Mouse (Mus musculus): ENCODE data around the gene Uqcrq. TPM values are rescaled to one million over a fixed set of nuclear protein-coding genes. Genes with fewer than 3 reads are reported as not detected.

The Uqcrq gene
- polyA plus RNA-seq, 1 experiment from 2014 or later: 477 TPM

GRCm38 (mm10) chr11:53463551-53464424 lies 33.2 kb upstream of the Uqcrq start:
- no peak for ATAC-seq (ENCODE audit: insufficient number of reproducible peaks, low FRiP score, low TSS enrichment, low read depth)
- Histone ChIP-seq H3K9me3 (no peaks in the 10 kb centered on the region), H3K4me1 (peaks cover 24% of the 10 kb centered on the region), H3K4me2 (peak overlapping the region; percentile 85), H3K4me3 (peak overlapping the region; percentile 39), H3K36me3 (no peaks in the 10 kb centered on the region), H3K9ac (0 out of 2 replicates have a peak overlapping the region, but pooled peaks have one; percentile 2), H3K27ac (no peak overlapping the region), H3K27me3 (peaks cover 58% of the 10 kb centered on the region)
- 9% methylated on average over 55 of the region's 55 CpGs for WGBS

GRCm38 (mm10) chr11:53461727-53462126 lies 31.1 kb upstream of the Uqcrq start:
- 28% methylated on average over 5 of the region's 5 CpGs for WGBS
- peaks cover 28% of the 10 kb centered on the region for H3K4me1 ChIP-seq
- H3K9ac ChIP-seq: no peak overlapping the region
- H3K9me3 ChIP-seq: no peaks in the 10 kb centered on the region
- H3K36me3 ChIP-seq: no peaks in the 10 kb centered on the region
- no peak for ATAC-seq (ENCODE audit: insufficient number of reproducible peaks, low FRiP score, low TSS enrichment, low read depth)
- H3K27me3 ChIP-seq: peaks cover 66% of the 10 kb centered on the region
- no peak overlapping the region for H3K4me2 ChIP-seq
- H3K27ac ChIP-seq: no peak overlapping the region
- no peak overlapping the region for H3K4me3 ChIP-seq

GRCm38 (mm10) chr11:53460192-53460591 lies 29.6 kb upstream of the Uqcrq start:
- ATAC-seq (ENCODE audit: insufficient number of reproducible peaks, low FRiP score, low TSS enrichment, low read depth): no peak
- no peaks in the 10 kb centered on the region for H3K36me3 ChIP-seq
- peaks cover 51% of the 10 kb centered on the region for H3K27me3 ChIP-seq
- no peak overlapping the region for H3K4me2 ChIP-seq
- H3K4me3 ChIP-seq: no peak overlapping the region
- no peak overlapping the region for H3K27ac ChIP-seq
- peaks cover 19% of the 10 kb centered on the region for H3K4me1 ChIP-seq
- H3K9me3 ChIP-seq: no peaks in the 10 kb centered on the region
- WGBS: 80% methylated on average over 3 of the region's 3 CpGs
- H3K9ac ChIP-seq: no peak overlapping the region

- peaks cover 39% of the 10 kb centered on the region for H3K27me3 ChIP-seq
- no peak overlapping the region for H3K4me3 ChIP-seq
- no peak overlapping the region for H3K9ac ChIP-seq
- no peak overlapping the region for H3K27ac ChIP-seq
- WGBS: 58% methylated on average over 3 of the region's 3 CpGs
- H3K36me3 ChIP-seq: no peaks in the 10 kb centered on the region
- peaks cover 18% of the 10 kb centered on the region for H3K4me1 ChIP-seq
- ATAC-seq (ENCODE audit: insufficient number of reproducible peaks, low FRiP score, low TSS enrichment, low read depth): no peak
- H3K9me3 ChIP-seq: no peaks in the 10 kb centered on the region
- H3K4me2 ChIP-seq: no peak overlapping the region
These were observed 28.4 kb upstream of the Uqcrq start for GRCm38 (mm10) chr11:53458996-53459395.

- Histone ChIP-seq H3K4me3 (peak overlapping the region; percentile 58), H3K27ac (peak overlapping the region; percentile 47; the same call in 1 of the 2 replicates), H3K27me3 (peaks cover 23% of the 10 kb centered on the region), H3K9me3 (no peaks in the 10 kb centered on the region), H3K36me3 (no peaks in the 10 kb centered on the region), H3K4me2 (peak overlapping the region; percentile 85), H3K4me1 (peaks cover 7% of the 10 kb centered on the region), H3K9ac (peak overlapping the region; percentile 42)
- 8% methylated on average over 29 of the region's 29 CpGs for WGBS
- peak; percentile 31; the same call in 1 of the 2 replicates for ATAC-seq (ENCODE audit: insufficient number of reproducible peaks, low FRiP score, low TSS enrichment, low read depth)
These were observed 26.8 kb upstream of the Uqcrq start for GRCm38 (mm10) chr11:53457372-53457954.

GRCm38 (mm10) chr11:53456474-53457371 lies 26.1 kb upstream of the Uqcrq start, which contains the start of the genes Gm10447 and Shroom1:
Gene Gm10447 (minus strand): TSS chr11:53457110.
Gene Shroom1 (plus strand): TSS chr11:53457205.
- Histone ChIP-seq H3K4me3 (peak within 1 kb of the TSS; percentile 58), H3K9ac (peak within 1 kb of the TSS; percentile 42), H3K4me1 (peaks cover 7% of the 10 kb centered on the region), H3K9me3 (no peaks in the 10 kb centered on the region), H3K27ac (peak within 1 kb of the TSS; percentile 47), H3K36me3 (no peaks in the 10 kb centered on the region), H3K4me2 (peak within 1 kb of the TSS; percentile 85), H3K27me3 (peaks cover 16% of the 10 kb centered on the region)
- ATAC-seq (ENCODE audit: insufficient number of reproducible peaks, low FRiP score, low TSS enrichment, low read depth): peak; percentile 76
- WGBS: 2% methylated on average over 32 of the region's 42 CpGs

- no peak for ATAC-seq (ENCODE audit: insufficient number of reproducible peaks, low FRiP score, low TSS enrichment, low read depth)
- no peak overlapping the region for H3K4me3 ChIP-seq
- 86% methylated on average over 5 of the region's 5 CpGs for WGBS
These were observed 22.4 kb upstream of the Uqcrq start for GRCm38 (mm10) chr11:53453031-53453430.

GRCm38 (mm10) chr11:53452396-53452795 lies 21.8 kb upstream of the Uqcrq start:
- Histone ChIP-seq H3K36me3 (no peaks in the 10 kb centered on the region), H3K9ac (no peak overlapping the region), H3K9me3 (no peaks in the 10 kb centered on the region), H3K4me3 (no peak overlapping the region), H3K27me3 (0 out of 2 replicates have a peak, but pooled peaks cover 1% of the 10 kb centered on the region), H3K4me1 (peaks cover 5% of the 10 kb centered on the region), H3K27ac (no peak overlapping the region), H3K4me2 (no peak overlapping the region)
- 96% methylated on average over 9 of the region's 9 CpGs for WGBS
- no peak for ATAC-seq (ENCODE audit: insufficient number of reproducible peaks, low FRiP score, low TSS enrichment, low read depth)

More at GRCm38 (mm10) chr11:53453031-53453430, 22.4 kb upstream of the Uqcrq start:
- H3K36me3 ChIP-seq: no peaks in the 10 kb centered on the region
- no peak overlapping the region for H3K9ac ChIP-seq
- no peak overlapping the region for H3K27ac ChIP-seq
- peaks cover 7% of the 10 kb centered on the region for H3K4me1 ChIP-seq
- H3K27me3 ChIP-seq: peaks cover 8% of the 10 kb centered on the region; the same call in 1 of the 2 replicates
- no peaks in the 10 kb centered on the region for H3K9me3 ChIP-seq
- H3K4me2 ChIP-seq: no peak overlapping the region

GRCm38 (mm10) chr11:53451361-53451760 lies 20.7 kb upstream of the Uqcrq start:
- Histone ChIP-seq H3K9me3 (no peaks in the 10 kb centered on the region), H3K9ac (no peak overlapping the region), H3K4me1 (no peaks in the 10 kb centered on the region), H3K4me3 (no peak overlapping the region), H3K27ac (no peak overlapping the region), H3K36me3 (no peaks in the 10 kb centered on the region), H3K4me2 (no peak overlapping the region), H3K27me3 (no peaks in the 10 kb centered on the region)
- 47% methylated on average over 2 of the region's 2 CpGs for WGBS
- ATAC-seq (ENCODE audit: insufficient number of reproducible peaks, low FRiP score, low TSS enrichment, low read depth): no peak

- H3K9ac ChIP-seq: no peak overlapping the region
- H3K27me3 ChIP-seq: no peaks in the 10 kb centered on the region
- 28% methylated on average over 15 of the region's 15 CpGs for WGBS
- no peak overlapping the region for H3K4me3 ChIP-seq
- no peak overlapping the region for H3K4me2 ChIP-seq
- H3K4me1 ChIP-seq: no peaks in the 10 kb centered on the region
- no peaks in the 10 kb centered on the region for H3K36me3 ChIP-seq
- no peak for ATAC-seq (ENCODE audit: insufficient number of reproducible peaks, low FRiP score, low TSS enrichment, low read depth)
- H3K9me3 ChIP-seq: no peaks in the 10 kb centered on the region
- no peak overlapping the region for H3K27ac ChIP-seq
These were observed 19.6 kb upstream of the Uqcrq start for GRCm38 (mm10) chr11:53450070-53450705.

GRCm38 (mm10) chr11:53448529-53448928 lies 17.9 kb upstream of the Uqcrq start:
- Histone ChIP-seq H3K4me3 (no peak overlapping the region), H3K4me2 (no peak overlapping the region), H3K9me3 (no peaks in the 10 kb centered on the region), H3K4me1 (no peaks in the 10 kb centered on the region), H3K9ac (no peak overlapping the region), H3K27ac (no peak overlapping the region), H3K27me3 (no peaks in the 10 kb centered on the region), H3K36me3 (no peaks in the 10 kb centered on the region)
- no peak for ATAC-seq (ENCODE audit: insufficient number of reproducible peaks, low FRiP score, low TSS enrichment, low read depth)
- 81% methylated on average over 1 of the region's 1 CpGs for WGBS

Data from limb, embryonic 15.5 days (tissue).